Mouse (Mus musculus): ENCODE measurements around the gene Ccl7. TPM values are rescaled to one million over a fixed set of nuclear protein-coding genes. Genes with fewer than 3 reads are reported as not detected.

The Ccl7 gene
- not detected for polyA plus RNA-seq (2017; shearing (Covaris generic))

GRCm38 (mm10) chr11:82045471-82045870 lies at the start of gene Ccl7:
Gene Ccl7 (plus strand): TSS chr11:82045712.

GRCm38 (mm10) chr11:82035356-82035755 lies 10.2 kb upstream of the Ccl7 start, which contains the start of gene Ccl2:
Gene Ccl2 (plus strand): TSS chr11:82035571.

GRCm38 (mm10) chr11:82038535-82038934 lies 7.0 kb upstream of the Ccl7 start, which contains the start of gene Gm17268:
Gene Gm17268 (minus strand): TSS chr11:82038562.

GRCm38 (mm10) chr11:82057646-82058045 lies 12.1 kb downstream of the Ccl7 start, which contains the start of gene Ccl11:
Gene Ccl11 (plus strand): TSS chr11:82057823.

Other genes starting within 250 kb of the Ccl7 start
- 0.07 TPM for gene 5530401A14Rik, start 185.0 kb upstream of the Ccl7 start, polyA plus RNA-seq (2017; shearing (Covaris generic))
- gene Asic2, start 77.3 kb upstream of the Ccl7 start, polyA plus RNA-seq (2017; shearing (Covaris generic)), result not detected
- gene Ccl2, start 10.1 kb upstream of the Ccl7 start, polyA plus RNA-seq (2017; shearing (Covaris generic)), result not detected
- gene Gm17268, start 7.2 kb upstream of the Ccl7 start, polyA plus RNA-seq (2017; shearing (Covaris generic)), result not detected
- gene Ccl11, start 12.1 kb downstream of the Ccl7 start, polyA plus RNA-seq (2017; shearing (Covaris generic)), result not detected
- gene Ccl12, start 56.1 kb downstream of the Ccl7 start, polyA plus RNA-seq (2017; shearing (Covaris generic)), result not detected
- not detected for gene Ccl8, start 69.5 kb downstream of the Ccl7 start, polyA plus RNA-seq (2017; shearing (Covaris generic))